Mouse (Mus musculus) mesoderm, embryonic 11.5 days (tissue): ENCODE measurements around the gene Cenpm.
"Not testable (repeated sequence)": the region's sequence is repeated elsewhere in the genome, so short reads cannot be mapped to it uniquely, and the experiment has no call there.

Source experiments
- DNase-seq: peaks from one replicate; pipeline ENCODE4 v3.0.0-alpha.2; 2012; ENCODE audit warnings: low read depth, low spot score

Gene Cenpm

DNA sequence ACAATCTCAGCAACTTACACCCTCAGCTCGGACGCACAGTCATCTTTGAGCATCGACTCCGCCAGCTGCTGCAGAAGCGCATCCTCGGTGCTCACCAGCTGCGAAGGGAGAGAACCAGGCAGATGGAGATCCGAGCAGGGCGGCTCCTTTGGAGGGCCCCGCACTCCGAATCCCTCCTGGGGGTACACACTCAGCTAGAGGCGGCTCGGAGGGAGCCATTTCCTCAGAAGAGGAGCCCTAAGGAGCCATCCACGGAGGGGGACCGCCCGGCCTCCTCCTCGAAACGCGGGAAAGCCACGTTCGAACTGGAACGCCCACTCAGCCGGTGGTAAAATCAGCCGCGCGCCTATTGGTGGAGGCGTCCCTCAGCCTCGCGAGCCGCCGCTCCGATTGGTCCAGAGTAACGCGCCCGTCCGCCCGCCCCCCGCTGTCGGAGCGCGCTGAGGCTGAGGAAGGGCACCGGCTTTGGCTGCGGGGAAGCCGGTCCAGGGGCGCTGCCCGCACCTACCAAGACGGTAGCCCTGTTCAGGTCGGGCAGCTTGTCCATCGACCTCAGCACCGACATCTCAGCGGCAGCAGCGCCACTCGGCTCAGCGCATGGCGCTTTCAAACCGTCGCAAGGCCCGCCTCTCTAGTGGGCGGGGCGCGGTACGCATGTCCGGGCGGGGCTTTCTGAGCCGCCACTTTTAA, at the start of gene Cenpm:
Gene Cenpm, minus strand, starts transcription at position 634 of the 690 bp plus-strand sequence.
- peak; percentile 90 for DNase-seq

GRCm38 (mm10) chr15:82294059-82294458, 49.5 kb upstream of the Cenpm start:
- DNase-seq, result peak; percentile 45

DNA sequence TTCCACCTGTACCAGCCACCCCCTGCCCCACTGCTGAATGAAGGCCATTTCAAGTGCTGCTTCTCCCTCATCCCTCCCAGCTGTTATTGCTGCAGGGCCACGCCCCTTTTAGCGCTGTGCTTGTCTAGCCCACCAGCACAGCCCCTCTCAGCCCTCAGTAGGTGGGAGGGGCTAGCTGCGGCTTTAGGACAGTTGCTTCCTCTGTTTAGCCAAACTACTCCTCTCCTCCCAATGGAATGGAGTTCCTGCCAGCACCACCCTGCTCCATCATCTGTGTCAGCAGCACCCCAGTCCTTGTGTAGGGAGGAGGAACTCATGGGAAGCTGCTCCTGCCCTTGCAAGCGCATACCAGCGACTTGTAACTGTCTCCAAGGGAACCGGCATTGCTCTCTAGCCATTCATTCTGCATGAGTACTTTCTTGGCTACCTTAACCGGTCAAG, 48.7 kb upstream of the Cenpm start:
- DNase-seq, result peak; percentile 76

DNA sequence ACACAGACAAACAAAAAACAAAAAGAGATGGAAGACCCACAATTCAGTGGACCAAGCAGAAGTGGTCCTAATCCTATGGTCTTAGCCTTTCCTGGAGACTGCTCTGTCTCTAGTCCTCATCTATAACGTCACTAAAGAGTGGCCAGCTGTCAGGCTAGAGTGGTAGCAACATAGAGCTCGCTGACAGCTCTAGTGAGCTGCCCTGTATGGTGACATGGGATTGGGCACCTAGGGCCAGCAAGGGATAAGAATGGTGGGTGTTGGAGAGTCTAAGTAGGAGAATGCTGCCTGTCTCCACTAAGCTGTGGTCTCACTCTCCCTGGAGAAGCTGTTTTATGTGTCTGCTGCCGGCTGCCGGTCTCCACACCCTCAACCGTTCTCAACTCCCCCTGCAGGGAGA, 48.3 kb upstream of the Cenpm start:
- no peak for DNase-seq

- no peak for DNase-seq
Measured at GRCm38 (mm10) chr15:82290252-82290651, 45.7 kb upstream of the Cenpm start.

- DNase-seq, result no peak
Measured at GRCm38 (mm10) chr15:82286157-82286556, 41.6 kb upstream of the Cenpm start.

GRCm38 (mm10) chr15:82280638-82281037, 36.1 kb upstream of the Cenpm start:
- no peak for DNase-seq

- DNase-seq, result no peak
Measured at GRCm38 (mm10) chr15:82277591-82277990, 33.0 kb upstream of the Cenpm start.

DNA sequence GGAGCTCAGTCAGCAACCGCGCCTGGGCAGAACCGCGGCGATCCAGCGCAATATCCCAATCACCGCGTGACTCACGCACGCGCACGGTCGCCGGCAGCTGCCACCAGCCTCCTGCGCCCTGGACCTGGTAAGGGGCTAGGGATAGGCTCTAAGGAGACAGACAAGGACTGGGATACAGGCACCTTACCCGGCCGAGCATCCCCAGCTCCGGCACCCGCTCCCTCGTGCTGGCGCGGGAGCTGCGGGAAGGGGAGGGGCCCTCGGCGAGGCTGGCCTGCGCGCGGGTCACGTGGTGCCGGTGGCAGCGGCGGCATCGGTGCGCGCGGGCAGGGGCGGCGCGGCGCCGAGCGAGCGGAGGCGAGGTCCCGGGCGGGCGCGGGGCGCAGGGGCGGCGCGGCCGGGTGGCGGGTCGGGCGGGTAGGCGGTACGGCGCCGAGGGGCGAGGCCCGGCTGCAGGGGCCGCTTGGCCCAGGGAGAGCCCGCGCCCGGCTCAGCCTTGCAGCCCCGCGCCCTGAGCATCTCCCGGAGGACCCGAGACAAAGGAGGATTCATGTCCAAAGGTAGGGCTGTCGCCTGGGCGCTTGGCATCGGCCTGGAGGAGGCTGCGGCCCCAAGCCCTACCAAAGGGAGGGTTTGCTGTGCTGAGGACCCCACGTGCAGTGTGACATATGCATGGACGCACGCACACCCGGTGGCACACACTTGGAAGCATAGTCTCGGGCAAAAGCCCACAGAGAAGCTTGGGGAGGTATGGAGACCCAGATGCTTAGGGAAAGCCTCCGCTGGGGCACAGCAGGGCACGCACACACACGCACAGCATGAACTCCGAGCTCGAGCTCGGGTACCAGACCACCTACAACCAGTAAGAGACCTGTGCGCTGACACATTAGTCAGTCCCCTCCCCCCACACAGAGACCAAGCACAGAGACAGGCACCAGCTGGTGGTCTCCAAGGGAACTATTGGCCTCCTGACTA, 30.7 kb upstream of the Cenpm start:
- peak; percentile 77 for DNase-seq

DNA sequence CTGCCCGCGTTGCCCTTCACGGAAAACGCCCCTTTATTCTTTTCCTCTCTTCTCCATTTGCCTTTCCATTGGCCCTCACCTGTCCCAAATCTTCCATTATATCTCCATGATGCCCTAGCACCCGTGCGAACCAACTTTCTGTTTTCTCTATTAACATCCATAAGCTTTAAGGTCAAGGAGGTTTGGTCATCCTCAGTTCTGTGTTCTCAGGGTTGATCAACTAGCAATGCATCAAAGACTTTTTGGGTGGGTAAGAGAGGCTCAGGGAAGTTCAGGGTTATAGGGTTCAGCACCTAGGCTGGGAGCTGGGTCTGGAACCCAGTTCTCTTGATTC, 30.0 kb upstream of the Cenpm start, which contains the start of gene Sept3:
Gene Sept3, plus strand, starts transcription at position 301 of the 334 bp plus-strand sequence.
- no peak for DNase-seq

GRCm38 (mm10) chr15:82272295-82272694, 27.7 kb upstream of the Cenpm start:
- no peak for DNase-seq

GRCm38 (mm10) chr15:82271201-82271600, 26.7 kb upstream of the Cenpm start:
- peak; percentile 86 for DNase-seq

DNA sequence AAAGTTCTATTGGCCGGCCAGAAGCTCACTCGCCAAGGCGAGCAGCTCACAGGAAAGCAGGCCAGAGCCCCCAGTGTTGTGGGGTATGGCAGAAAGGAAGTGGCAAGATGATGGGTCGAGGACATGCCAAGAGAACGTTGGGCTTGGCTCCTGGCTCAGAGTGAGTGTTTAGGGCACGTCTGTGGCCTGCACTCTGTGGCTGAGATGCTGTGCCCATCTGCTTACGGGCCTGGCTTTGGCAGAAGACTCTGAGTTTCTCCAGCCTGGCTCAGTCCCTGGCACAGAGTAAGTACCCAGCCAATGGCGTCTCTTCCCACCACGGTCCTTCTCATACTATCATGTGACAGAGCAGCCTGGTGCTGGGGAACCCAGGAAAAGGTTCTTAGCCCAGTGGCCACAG, 24.2 kb upstream of the Cenpm start:
- no peak for DNase-seq

DNA sequence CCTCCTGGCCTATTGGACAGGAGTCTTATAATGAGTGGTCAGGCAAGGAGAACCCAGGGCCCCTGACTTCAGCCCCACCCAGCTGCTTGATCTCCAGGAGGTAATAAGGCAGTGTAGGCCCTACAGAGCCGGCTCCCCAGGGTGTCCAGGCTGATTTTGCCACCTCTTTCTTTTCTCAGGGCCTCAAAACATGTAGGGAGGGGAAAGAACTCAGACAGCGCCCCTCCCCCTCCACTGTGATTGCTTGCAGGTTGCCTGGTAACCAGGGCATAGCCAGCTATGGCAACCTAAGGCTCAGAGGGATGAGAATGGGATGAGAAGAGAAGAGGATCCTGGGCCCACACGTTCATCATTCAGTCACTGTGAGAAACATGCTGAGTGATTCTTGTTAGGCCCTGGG, 23.6 kb upstream of the Cenpm start:
- peak; percentile 48 for DNase-seq

GRCm38 (mm10) chr15:82266356-82266755, 21.8 kb upstream of the Cenpm start:
- DNase-seq, result peak; percentile 64

DNA sequence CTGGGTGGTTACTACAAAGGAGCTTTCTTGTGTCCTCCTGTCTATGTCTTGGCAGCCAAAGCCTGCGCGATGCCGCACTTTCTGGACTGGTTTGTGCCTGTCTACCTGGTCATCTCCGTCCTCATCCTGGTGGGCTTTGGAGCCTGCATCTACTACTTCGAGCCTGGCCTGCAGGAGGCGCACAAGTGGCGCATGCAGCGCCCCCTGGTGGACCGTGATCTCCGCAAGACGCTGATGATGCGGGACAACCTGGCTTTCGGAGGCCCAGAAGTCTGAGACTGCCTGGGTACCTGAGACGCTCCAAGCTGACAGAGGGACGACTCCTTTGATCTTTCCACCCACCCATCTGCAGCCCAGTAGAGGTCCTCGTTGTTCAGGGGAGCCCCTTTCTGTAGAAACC, 15.0 kb upstream of the Cenpm start:
- peak; percentile 87 for DNase-seq

DNA sequence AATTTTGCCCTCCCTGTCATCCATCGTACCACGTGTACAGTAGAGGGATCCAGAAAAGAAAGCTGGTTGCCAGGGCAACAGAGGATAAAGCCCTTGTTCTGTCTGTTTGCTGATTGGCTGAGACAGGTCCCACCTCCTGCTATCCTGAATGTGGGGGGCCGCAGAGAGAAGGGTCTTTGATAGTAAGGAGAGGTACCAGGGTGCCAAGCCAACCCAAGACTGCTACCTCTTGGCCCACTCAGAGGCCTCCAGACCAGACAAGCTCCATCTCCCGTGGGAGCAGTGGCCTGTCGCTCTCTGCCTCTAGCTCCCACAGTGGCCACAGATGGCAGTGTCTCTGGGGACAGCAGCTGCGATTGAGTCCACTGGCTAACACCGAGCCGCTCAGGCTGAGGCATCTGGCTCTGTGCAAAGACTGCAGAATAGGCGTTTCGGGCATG, 11.4 kb upstream of the Cenpm start:
- DNase-seq, result peak; percentile 77

DNA sequence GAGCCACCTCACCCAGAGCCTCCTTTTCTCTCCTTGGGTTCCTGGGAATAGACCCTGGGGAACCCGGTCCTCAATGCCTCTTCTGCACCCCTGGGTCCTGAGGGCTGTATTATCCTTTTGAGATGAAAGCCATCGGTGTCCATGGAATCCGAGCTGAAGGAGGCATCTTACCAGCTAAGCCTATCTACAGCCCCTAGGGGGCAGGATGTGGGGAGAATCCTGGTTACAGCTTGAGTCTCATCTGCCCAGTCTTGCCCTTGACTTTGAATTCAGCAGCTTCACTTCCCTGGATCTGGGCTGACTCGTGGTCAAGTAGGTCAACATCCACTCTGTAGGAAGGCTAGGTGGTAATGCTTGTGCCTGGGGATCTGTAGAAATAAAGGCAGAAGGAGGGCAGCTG, 10.7 kb upstream of the Cenpm start:
- no peak for DNase-seq

- DNase-seq, result no peak
Measured at GRCm38 (mm10) chr15:82252097-82252496, 7.5 kb upstream of the Cenpm start, which contains the start of gene 1500009C09Rik. 1500009C09Rik (plus strand) TSS chr15:82252397.

DNA sequence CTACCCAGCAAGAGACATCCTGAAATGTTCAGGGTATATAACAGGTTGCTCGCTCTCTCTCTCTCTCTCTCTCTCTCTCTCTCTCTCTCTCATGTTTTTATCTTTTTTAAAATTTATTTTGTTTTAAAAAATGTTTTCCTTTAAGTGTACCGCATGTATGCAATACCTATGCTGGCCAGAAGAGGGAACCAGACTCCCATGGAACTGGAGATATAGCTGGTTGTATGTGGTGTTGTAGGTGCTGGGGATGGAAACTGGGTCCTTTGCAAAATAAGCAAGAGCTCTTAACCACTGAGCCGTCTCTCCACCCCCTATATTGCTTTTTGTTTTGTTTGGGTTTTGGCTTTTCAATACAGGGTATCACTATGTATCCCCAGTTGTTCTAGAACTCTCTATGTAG, 7.0 kb upstream of the Cenpm start:
- DNase-seq, result no peak

GRCm38 (mm10) chr15:82247131-82247776, 2.7 kb upstream of the Cenpm start:
- no peak for DNase-seq

GRCm38 (mm10) chr15:82244805-82245161, 235 bp upstream of the Cenpm start:
- not testable (repeated sequence) for DNase-seq
